Mouse (Mus musculus) intestine, embryonic 15.5 days (tissue): Measurements from ENCODE around the gene Itm2b. TPM values are rescaled to one million over a fixed set of nuclear protein-coding genes. Genes with fewer than 3 reads are reported as not detected.

Experiments
- ATAC-seq: fragments of 200-750 bp; cut with Nextera tagmentation; 2 replicates; pipeline ENCODE4 v1.8.0; 2017; ENCODE audit warnings: moderate TSS enrichment, moderate library complexity
- H3K27ac ChIP-seq: fragments of 300-500 bp; sonication (generic); 2 replicates; pipeline ENCODE4 v1.5.1; 2015; ENCODE audit warnings: mild to moderate bottlenecking, inconsistent platforms
- H3K27me3 ChIP-seq: fragments of 300-500 bp; sonication (generic); replicated peaks from 2 replicates; pipeline ENCODE4 v1.6.1; 2015; ENCODE audit warnings: inconsistent platforms
- H3K36me3 ChIP-seq: fragments of 300-500 bp; sonication (generic); 2 replicates; pipeline ENCODE4 v1.6.1; 2015; ENCODE audit warnings: inconsistent platforms
- H3K4me1 ChIP-seq: fragments of 300-500 bp; sonication (generic); replicated peaks from 2 replicates; pipeline ENCODE4 v1.6.1; 2015; ENCODE audit warnings: inconsistent platforms
- H3K4me2 ChIP-seq: fragments of 300-500 bp; sonication (generic); replicated peaks from 2 replicates; pipeline ENCODE4 v1.6.1; 2015; ENCODE audit warnings: mild to moderate bottlenecking, inconsistent platforms
- H3K4me3 ChIP-seq: fragments of 300-500 bp; sonication (generic); replicated peaks from 2 replicates; pipeline ENCODE4 v1.5.1; 2015; ENCODE audit warnings: inconsistent platforms
- H3K9ac ChIP-seq: fragments of 300-500 bp; sonication (generic); 2 replicates; pipeline ENCODE4 v1.6.1; 2015; ENCODE audit warnings: inconsistent platforms
- H3K9me3 ChIP-seq: fragments of 300-500 bp; sonication (generic); 2 replicates; pipeline ENCODE4 v1.6.1; 2016; ENCODE audit warnings: inconsistent platforms
- WGBS: fragments of 180-500 bp; shearing (Covaris S2); methylation state at CpG from one replicate; pipeline ENCODE4 v1.1.7; 2015; 5-methylcytosine and 5-hydroxymethylcytosine counted together
- polyA plus RNA-seq: library from polyadenylated mRNA; unstranded; fragments of >200 nt; fragmentation: Nextera tagmentation; extraction: Ambion mirVana; gene quantifications from 2 replicates; pipeline ENCODE4 v1.2.1, GENCODE M21; 2015

The Itm2b gene
- polyA plus RNA-seq, 1 experiment from 2014 or later = 678 TPM

- Histone ChIP-seq H3K4me1 (peaks cover 3% of the 10 kb centered on the region; the same call in 1 of the 2 replicates), H3K36me3 (no peaks in the 10 kb centered on the region), H3K27ac (no peak overlapping the region), H3K9me3 (no peaks in the 10 kb centered on the region), H3K27me3 (no peaks in the 10 kb centered on the region), H3K9ac (no peak overlapping the region), H3K4me3 (no peak overlapping the region), H3K4me2 (no peak overlapping the region)
- 65% methylated on average over 7 of the region's 7 CpGs for WGBS
- no peak for ATAC-seq
Measured at GRCm38 (mm10) chr14:73389059-73389458, 4.0 kb upstream of the Itm2b start.

GRCm38 (mm10) chr14:73388546-73388945, 3.5 kb upstream of the Itm2b start:
- no peak for ATAC-seq

GRCm38 (mm10) chr14:73386493-73386892, 1.4 kb upstream of the Itm2b start:
- no peak overlapping the region for H3K27ac ChIP-seq
- ATAC-seq = no peak
- 76% methylated on average over 5 of the region's 5 CpGs for whole genome bisulfite sequencing
- no peak overlapping the region for H3K4me3 ChIP-seq
- no peak overlapping the region for H3K4me2 ChIP-seq
- H3K9ac ChIP-seq = no peak overlapping the region
- no peaks in the 10 kb centered on the region for H3K27me3 ChIP-seq
- no peaks in the 10 kb centered on the region for H3K9me3 ChIP-seq
- H3K4me1 ChIP-seq = peaks cover 18% of the 10 kb centered on the region
- H3K36me3 ChIP-seq = no peaks in the 10 kb centered on the region

More at GRCm38 (mm10) chr14:73388546-73388945, 3.5 kb upstream of the Itm2b start:
- WGBS = 52% methylated on average over 7 of the region's 7 CpGs
- no peaks in the 10 kb centered on the region for H3K36me3 ChIP-seq
- peaks cover 3% of the 10 kb centered on the region; the same call in 1 of the 2 replicates for H3K4me1 ChIP-seq
- no peak overlapping the region for H3K4me2 ChIP-seq
- H3K27me3 ChIP-seq = no peaks in the 10 kb centered on the region
- no peak overlapping the region for H3K9ac ChIP-seq
- H3K9me3 ChIP-seq = no peaks in the 10 kb centered on the region
- no peak overlapping the region for H3K27ac ChIP-seq
- H3K4me3 ChIP-seq = no peak overlapping the region

GRCm38 (mm10) chr14:73385720-73386374, 758 bp upstream of the Itm2b start:
- Histone ChIP-seq H3K4me2 (peak overlapping the region; percentile 56), H3K36me3 (no peaks in the 10 kb centered on the region), H3K9ac (no peak overlapping the region), H3K27ac (peak overlapping the region; percentile 99), H3K9me3 (no peaks in the 10 kb centered on the region), H3K4me3 (no peak overlapping the region; the same call in 1 of the 2 replicates), H3K27me3 (no peaks in the 10 kb centered on the region), H3K4me1 (peaks cover 19% of the 10 kb centered on the region)
- WGBS = 88% methylated on average over 2 of the region's 2 CpGs
- ATAC-seq = peak; percentile 65

GRCm38 (mm10) chr14:73384546-73384912, 560 bp downstream of the Itm2b start:
- H3K27me3 ChIP-seq = no peaks in the 10 kb centered on the region
- no peak; the same call in none of the 2 replicates for ATAC-seq
- under 1% methylated on average over 12 of the region's 13 CpGs for WGBS
- peaks cover 19% of the 10 kb centered on the region for H3K4me1 ChIP-seq
- peak overlapping the region; percentile 56 for H3K4me2 ChIP-seq
- H3K27ac ChIP-seq = peak overlapping the region; percentile 99
- peak overlapping the region; percentile 95 for H3K9ac ChIP-seq
- no peaks in the 10 kb centered on the region for H3K9me3 ChIP-seq
- H3K36me3 ChIP-seq = no peaks in the 10 kb centered on the region
- peak overlapping the region; percentile 79 for H3K4me3 ChIP-seq

- no peaks in the 10 kb centered on the region for H3K9me3 ChIP-seq
- H3K36me3 ChIP-seq = peaks cover 1% of the 10 kb centered on the region; the same call in 1 of the 2 replicates
- H3K4me2 ChIP-seq = peak overlapping the region; percentile 56
- ATAC-seq = no peak
- peaks cover 19% of the 10 kb centered on the region for H3K4me1 ChIP-seq
- no peak overlapping the region for H3K27ac ChIP-seq
- no peaks in the 10 kb centered on the region for H3K27me3 ChIP-seq
- peak overlapping the region; percentile 79 for H3K4me3 ChIP-seq
- no peak overlapping the region for H3K9ac ChIP-seq
- 28% methylated on average over 2 of the region's 2 CpGs for WGBS
Measured at GRCm38 (mm10) chr14:73383746-73384145, 1.3 kb downstream of the Itm2b start.

GRCm38 (mm10) chr14:73382699-73383098, 2.4 kb downstream of the Itm2b start:
- no peaks in the 10 kb centered on the region for H3K27me3 ChIP-seq
- H3K27ac ChIP-seq = no peak overlapping the region
- no peak for ATAC-seq
- no peak overlapping the region for H3K9ac ChIP-seq
- peak overlapping the region; percentile 56 for H3K4me2 ChIP-seq
- H3K9me3 ChIP-seq = no peaks in the 10 kb centered on the region
- 0 out of 2 replicates have a peak overlapping the region, but pooled peaks have one; percentile 9 for H3K4me3 ChIP-seq
- H3K36me3 ChIP-seq = peaks cover 6% of the 10 kb centered on the region; the same call in 1 of the 2 replicates
- peaks cover 18% of the 10 kb centered on the region for H3K4me1 ChIP-seq
- WGBS = 60% methylated on average over 9 of the region's 9 CpGs

- peaks cover 6% of the 10 kb centered on the region; the same call in 1 of the 2 replicates for H3K36me3 ChIP-seq
- no peak overlapping the region for H3K27ac ChIP-seq
- WGBS = 73% methylated on average over 4 of the region's 4 CpGs
- no peaks in the 10 kb centered on the region for H3K9me3 ChIP-seq
- 0 out of 2 replicates have a peak overlapping the region, but pooled peaks have one; percentile 7 for H3K4me2 ChIP-seq
- peaks cover 18% of the 10 kb centered on the region for H3K4me1 ChIP-seq
- ATAC-seq = no peak
- H3K27me3 ChIP-seq = no peaks in the 10 kb centered on the region
- no peak overlapping the region for H3K4me3 ChIP-seq
- H3K9ac ChIP-seq = no peak overlapping the region
Measured at GRCm38 (mm10) chr14:73381559-73381958, 3.5 kb downstream of the Itm2b start.

GRCm38 (mm10) chr14:73377804-73378203, 7.3 kb downstream of the Itm2b start:
- WGBS = 80% methylated on average over 6 of the region's 6 CpGs
- H3K9ac ChIP-seq = no peak overlapping the region
- no peaks in the 10 kb centered on the region for H3K27me3 ChIP-seq
- no peak for ATAC-seq
- peaks cover 28% of the 10 kb centered on the region for H3K4me1 ChIP-seq
- H3K4me3 ChIP-seq = no peak overlapping the region
- no peak overlapping the region for H3K4me2 ChIP-seq
- peaks cover 6% of the 10 kb centered on the region; the same call in 1 of the 2 replicates for H3K36me3 ChIP-seq
- no peaks in the 10 kb centered on the region for H3K9me3 ChIP-seq
- H3K27ac ChIP-seq = no peak overlapping the region

- WGBS = 44% methylated on average over 6 of the region's 6 CpGs
- no peaks in the 10 kb centered on the region for H3K27me3 ChIP-seq
- H3K36me3 ChIP-seq = peaks cover 6% of the 10 kb centered on the region; the same call in 1 of the 2 replicates
- peak overlapping the region; percentile 56; the same call in 1 of the 2 replicates for H3K27ac ChIP-seq
- peak overlapping the region; percentile 32; the same call in 1 of the 2 replicates for H3K4me2 ChIP-seq
- peaks cover 27% of the 10 kb centered on the region for H3K4me1 ChIP-seq
- peak; percentile 60 for ATAC-seq
- H3K9me3 ChIP-seq = no peaks in the 10 kb centered on the region
- no peak overlapping the region for H3K9ac ChIP-seq
- no peak overlapping the region for H3K4me3 ChIP-seq
Measured at GRCm38 (mm10) chr14:73376920-73377319, 8.2 kb downstream of the Itm2b start.

GRCm38 (mm10) chr14:73375903-73376302, 9.2 kb downstream of the Itm2b start:
- Histone ChIP-seq H3K36me3 (peaks cover 8% of the 10 kb centered on the region; the same call in 1 of the 2 replicates), H3K9me3 (no peaks in the 10 kb centered on the region), H3K4me3 (no peak overlapping the region), H3K27me3 (no peaks in the 10 kb centered on the region), H3K27ac (no peak overlapping the region), H3K9ac (no peak overlapping the region), H3K4me1 (peaks cover 22% of the 10 kb centered on the region), H3K4me2 (no peak overlapping the region)
- 33% methylated on average over 8 of the region's 8 CpGs for WGBS
- no peak for ATAC-seq

GRCm38 (mm10) chr14:73375445-73375844, 9.6 kb downstream of the Itm2b start:
- no peak overlapping the region for H3K9ac ChIP-seq
- 90% methylated on average over 8 of the region's 8 CpGs for WGBS
- no peak overlapping the region; the same call in 1 of the 2 replicates for H3K27ac ChIP-seq
- H3K4me1 ChIP-seq = peaks cover 22% of the 10 kb centered on the region
- no peaks in the 10 kb centered on the region for H3K9me3 ChIP-seq
- H3K4me3 ChIP-seq = no peak overlapping the region
- no peak overlapping the region for H3K4me2 ChIP-seq
- no peaks in the 10 kb centered on the region for H3K27me3 ChIP-seq
- peaks cover 10% of the 10 kb centered on the region; the same call in 1 of the 2 replicates for H3K36me3 ChIP-seq
- ATAC-seq = no peak
